Mouse (Mus musculus) midbrain, embryonic 11.5 days (tissue): ENCODE data around the gene Epas1. TPM values are rescaled to one million over a fixed set of nuclear protein-coding genes. Genes with fewer than 3 reads are reported as not detected.

Experiments
- ATAC-seq: fragments of 200-750 bp; cut with Nextera tagmentation; 2 replicates; pipeline ENCODE4 v1.8.0; 2017; ENCODE audit warnings: moderate TSS enrichment, moderate library complexity; ENCODE audit not compliant: low FRiP score
- DNase-seq: peaks from one replicate; pipeline ENCODE4 v3.0.0; 2015; ENCODE audit warnings: low spot score; ENCODE audit errors: missing footprints
- H3K27ac ChIP-seq: fragments of 300-500 bp; sonication (generic); 2 replicates; pipeline ENCODE4 v1.5.1; 2014; ENCODE audit warnings: low read depth, low read length
- H3K27me3 ChIP-seq: fragments of 300-500 bp; sonication (generic); 2 replicates; pipeline ENCODE4 v1.6.1; 2014; ENCODE audit warnings: mild to moderate bottlenecking, low read length, moderate library complexity, mixed read lengths; ENCODE audit not compliant: control insufficient read depth, insufficient read depth
- H3K36me3 ChIP-seq: fragments of 300-500 bp; sonication (generic); 2 replicates; pipeline ENCODE4 v1.6.1; 2014; ENCODE audit warnings: mild to moderate bottlenecking, low read length, moderate library complexity, mixed read lengths; ENCODE audit not compliant: control insufficient read depth, insufficient read depth
- H3K4me1 ChIP-seq: fragments of 300-500 bp; sonication (generic); 2 replicates; pipeline ENCODE4 v1.6.1; 2014; ENCODE audit warnings: low read length; ENCODE audit not compliant: control insufficient read depth, insufficient read depth
- H3K4me2 ChIP-seq: fragments of 300-500 bp; sonication (generic); 2 replicates; pipeline ENCODE4 v1.6.1; 2014; ENCODE audit warnings: mild to moderate bottlenecking, moderate library complexity
- H3K4me3 ChIP-seq: fragments of 300-500 bp; sonication (generic); 2 replicates; pipeline ENCODE4 v1.5.1; 2014; ENCODE audit warnings: low read depth, low read length
- H3K9ac ChIP-seq: fragments of 300-500 bp; sonication (generic); 2 replicates; pipeline ENCODE4 v1.6.1; 2014; ENCODE audit warnings: low read length
- H3K9me3 ChIP-seq: fragments of 300-500 bp; sonication (generic); 2 replicates; pipeline ENCODE4 v1.6.1; 2016; ENCODE audit warnings: low read length; ENCODE audit not compliant: control insufficient read depth
- WGBS: fragments of 180-500 bp; shearing (Covaris S2); extraction: QIAGEN DNeasy Blood & Tissue Kit; methylation state at CpG from one replicate; pipeline ENCODE4 v1.1.7; 2014; 5-methylcytosine and 5-hydroxymethylcytosine counted together
- polyA plus RNA-seq: library from polyadenylated mRNA; unstranded; fragments of >200 nt; fragmentation: Nextera tagmentation; extraction: Ambion mirVana; gene quantifications from 2 replicates; pipeline ENCODE4 v1.2.1, GENCODE M21; 2014

Epas1 gene
- polyA plus RNA-seq, 1 experiment from 2014 or later: 7.3 TPM

- no peak overlapping the region for H3K27ac ChIP-seq
- ATAC-seq (no peak), DNase-seq (no peak)
- no peaks in the 10 kb centered on the region for H3K27me3 ChIP-seq
- H3K36me3 ChIP-seq: no peaks in the 10 kb centered on the region
- 76% methylated on average over 15 of the region's 15 CpGs for WGBS
- no peaks in the 10 kb centered on the region for H3K4me1 ChIP-seq
- H3K4me2 ChIP-seq: no peak overlapping the region
- H3K9me3 ChIP-seq: no peaks in the 10 kb centered on the region
- H3K4me3 ChIP-seq: no peak overlapping the region
- H3K9ac ChIP-seq: no peak overlapping the region
These were observed 26.0 kb downstream of the Epas1 start for GRCm38 (mm10) chr17:86779191-86780130.

- Histone ChIP-seq H3K36me3 (no peaks in the 10 kb centered on the region), H3K27ac (no peak overlapping the region), H3K27me3 (no peaks in the 10 kb centered on the region), H3K4me1 (no peaks in the 10 kb centered on the region), H3K4me3 (no peak overlapping the region), H3K9ac (no peak overlapping the region), H3K9me3 (no peaks in the 10 kb centered on the region), H3K4me2 (no peak overlapping the region)
- 59% methylated on average over 6 of the region's 6 CpGs for WGBS
- DNase-seq (peak; percentile 56), ATAC-seq (no peak)
These were observed 27.3 kb downstream of the Epas1 start for GRCm38 (mm10) chr17:86780708-86781318.

- 86% methylated on average over 12 of the region's 12 CpGs for WGBS
- Histone ChIP-seq H3K4me2 (no peak overlapping the region), H3K9me3 (no peaks in the 10 kb centered on the region), H3K4me3 (no peak overlapping the region), H3K36me3 (no peaks in the 10 kb centered on the region), H3K27me3 (no peaks in the 10 kb centered on the region), H3K27ac (no peak overlapping the region), H3K4me1 (no peaks in the 10 kb centered on the region), H3K9ac (no peak overlapping the region)
- ATAC-seq: no peak
- DNase-seq: peak; percentile 79
These were observed 28.4 kb downstream of the Epas1 start for GRCm38 (mm10) chr17:86781755-86782400.

DNA sequence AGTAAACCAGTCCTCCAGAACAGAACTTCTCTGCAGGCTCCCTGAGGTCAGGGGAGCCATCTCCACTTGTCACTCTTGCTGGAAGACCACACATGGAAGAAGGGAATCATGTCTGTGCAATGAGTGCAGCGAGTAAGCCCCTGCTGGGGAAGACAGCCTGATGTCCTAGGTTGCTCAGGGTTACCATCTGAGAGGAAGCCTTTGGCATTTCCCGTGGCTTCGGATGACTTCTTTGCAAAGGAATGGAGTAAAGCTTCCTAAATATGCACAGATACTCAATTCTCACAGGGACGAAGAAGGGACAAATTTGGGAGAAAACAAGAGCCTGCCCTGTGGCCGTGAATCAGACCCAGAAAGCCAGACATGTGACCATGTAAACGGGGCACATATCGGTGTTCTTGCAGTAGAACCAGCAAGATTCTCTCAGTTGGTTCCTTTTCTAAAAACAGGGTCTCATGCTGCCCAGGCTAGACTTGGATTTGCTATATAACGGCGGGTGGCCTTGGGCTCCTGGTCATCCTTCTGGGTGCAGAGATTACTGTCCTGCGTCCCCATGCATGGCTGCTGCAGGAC is 31.0 kb downstream of the Epas1 start:
- H3K36me3 ChIP-seq: no peaks in the 10 kb centered on the region
- DNase-seq (peak; percentile 73), ATAC-seq (no peak)
- H3K4me2 ChIP-seq: no peak overlapping the region
- H3K27me3 ChIP-seq: no peaks in the 10 kb centered on the region
- WGBS: 75% methylated on average over 10 of the region's 10 CpGs
- H3K27ac ChIP-seq: no peak overlapping the region
- no peak overlapping the region for H3K4me3 ChIP-seq
- no peak overlapping the region for H3K9ac ChIP-seq
- no peaks in the 10 kb centered on the region for H3K9me3 ChIP-seq
- no peaks in the 10 kb centered on the region for H3K4me1 ChIP-seq

DNA sequence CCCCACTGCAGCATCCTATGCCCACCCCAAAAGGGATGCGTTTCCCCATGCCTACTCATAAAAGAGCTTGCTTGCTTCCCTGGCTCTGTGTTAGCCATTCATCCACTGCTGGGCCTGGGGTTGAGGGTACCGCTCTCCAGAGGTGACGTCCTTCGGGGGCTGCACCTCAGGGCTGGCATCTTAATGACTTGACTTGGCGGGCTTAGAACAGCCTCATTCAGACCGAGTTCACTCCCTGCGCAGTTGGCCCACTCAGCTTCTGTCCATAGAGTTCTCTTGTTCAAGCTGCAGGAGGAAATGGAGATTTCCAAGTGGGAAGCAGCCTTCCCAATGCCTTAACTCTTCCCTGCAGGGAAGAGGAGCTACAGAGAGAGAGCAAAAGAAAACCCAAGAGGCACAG is 32.1 kb downstream of the Epas1 start:
- no peak for ATAC-seq
- Histone ChIP-seq H3K27me3 (no peaks in the 10 kb centered on the region), H3K4me1 (no peaks in the 10 kb centered on the region), H3K27ac (no peak overlapping the region), H3K9ac (no peak overlapping the region), H3K9me3 (no peaks in the 10 kb centered on the region), H3K4me3 (no peak overlapping the region), H3K4me2 (no peak overlapping the region), H3K36me3 (no peaks in the 10 kb centered on the region)
- no peak for DNase-seq
- 57% methylated on average over 7 of the region's 7 CpGs for WGBS

DNA sequence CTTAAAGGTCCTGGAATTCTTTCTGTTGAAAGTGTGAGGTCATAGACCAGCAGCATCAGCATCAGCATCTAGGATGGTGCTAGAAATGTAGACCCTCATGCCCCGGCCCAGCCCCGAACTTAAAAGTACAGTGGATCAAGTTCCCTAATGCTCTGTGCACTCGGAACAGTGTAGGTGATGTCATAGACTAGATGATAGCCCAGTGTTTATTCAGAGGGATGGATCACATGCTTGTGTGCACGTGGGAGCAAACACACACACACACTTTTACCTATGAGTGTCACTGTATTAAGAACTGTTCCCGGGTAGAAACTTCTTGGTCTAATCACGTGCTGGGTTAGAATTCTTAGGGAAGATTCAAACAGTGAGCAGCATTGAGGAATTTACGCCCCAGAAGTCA is 33.0 kb downstream of the Epas1 start:
- DNase-seq: no peak
- Histone ChIP-seq H3K27me3 (no peaks in the 10 kb centered on the region), H3K36me3 (no peaks in the 10 kb centered on the region), H3K4me2 (no peak overlapping the region), H3K4me3 (no peak overlapping the region), H3K4me1 (no peaks in the 10 kb centered on the region), H3K9me3 (no peaks in the 10 kb centered on the region), H3K9ac (no peak overlapping the region), H3K27ac (no peak overlapping the region)
- ATAC-seq: no peak
- WGBS: 80% methylated on average over 7 of the region's 7 CpGs

DNA sequence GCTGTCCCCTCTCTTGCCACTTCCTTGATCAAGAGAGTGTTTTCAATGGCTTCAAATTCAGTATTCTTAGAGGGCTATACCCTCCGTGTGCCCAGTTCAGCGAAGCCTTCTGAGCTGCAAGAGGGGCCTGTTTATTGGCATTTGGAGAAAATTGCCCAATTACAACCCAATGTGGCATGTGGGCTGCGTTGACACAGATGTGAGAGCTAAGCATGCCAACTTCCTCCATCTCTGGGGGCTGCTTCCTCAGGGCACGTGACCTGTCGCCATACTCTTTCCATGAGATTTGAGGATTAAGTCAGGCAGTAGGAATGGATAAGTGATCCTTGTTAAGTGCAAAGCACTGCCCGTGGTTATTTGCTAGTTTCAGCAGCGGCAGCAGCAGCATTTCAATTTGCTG is 34.3 kb downstream of the Epas1 start:
- DNase-seq (no peak), ATAC-seq (no peak)
- Histone ChIP-seq H3K27me3 (no peaks in the 10 kb centered on the region), H3K9me3 (no peaks in the 10 kb centered on the region), H3K27ac (no peak overlapping the region), H3K9ac (no peak overlapping the region), H3K4me3 (no peak overlapping the region), H3K4me2 (no peak overlapping the region), H3K4me1 (no peaks in the 10 kb centered on the region), H3K36me3 (no peaks in the 10 kb centered on the region)
- 77% methylated on average over 7 of the region's 7 CpGs for WGBS

DNA sequence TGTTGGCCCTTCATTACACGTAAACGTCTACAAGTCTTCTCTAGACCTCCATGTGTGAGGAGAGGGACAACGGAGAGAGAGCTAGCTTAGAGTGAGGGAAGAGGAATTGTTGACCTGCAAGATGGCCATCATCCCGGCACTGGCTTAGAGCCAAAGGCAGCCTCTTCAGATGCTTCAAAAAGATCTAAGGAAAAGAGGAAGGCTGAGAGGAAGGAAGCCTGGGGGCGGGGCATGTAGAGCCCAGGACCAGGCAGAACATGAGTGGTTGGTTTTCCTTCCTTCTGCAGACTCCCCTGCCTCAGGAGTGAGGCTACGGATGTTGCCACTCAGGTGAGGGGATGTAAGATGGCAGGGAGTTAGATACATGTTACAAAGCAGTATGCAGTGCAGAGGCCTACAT is 34.8 kb downstream of the Epas1 start:
- no peak overlapping the region for H3K27ac ChIP-seq
- WGBS: 85% methylated on average over 6 of the region's 6 CpGs
- no peaks in the 10 kb centered on the region for H3K9me3 ChIP-seq
- no peaks in the 10 kb centered on the region for H3K4me1 ChIP-seq
- H3K27me3 ChIP-seq: no peaks in the 10 kb centered on the region
- H3K4me3 ChIP-seq: no peak overlapping the region
- no peak overlapping the region for H3K4me2 ChIP-seq
- no peak overlapping the region for H3K9ac ChIP-seq
- no peak for DNase-seq
- no peaks in the 10 kb centered on the region for H3K36me3 ChIP-seq
- ATAC-seq: no peak

- Histone ChIP-seq H3K27ac (no peak overlapping the region), H3K9ac (no peak overlapping the region), H3K4me1 (no peaks in the 10 kb centered on the region), H3K27me3 (no peaks in the 10 kb centered on the region), H3K36me3 (no peaks in the 10 kb centered on the region), H3K4me2 (no peak overlapping the region), H3K9me3 (no peaks in the 10 kb centered on the region), H3K4me3 (no peak overlapping the region)
- ATAC-seq (no peak), DNase-seq (no peak)
- WGBS: 92% methylated on average over 8 of the region's 8 CpGs
These were observed 38.4 kb downstream of the Epas1 start for GRCm38 (mm10) chr17:86791925-86792324.
